Mouse (Mus musculus) lung, postnatal 0 days (tissue): Measurements from ENCODE around the gene Atp1a1.

Experiments used
- CTCF ChIP-seq: IDR thresholded peaks from 2 replicates; pipeline ENCODE4 v1.5.1; 2016; ENCODE audit warnings: antibody characterized with exemption, mild to moderate bottlenecking
- EP300 ChIP-seq: IDR thresholded peaks from 2 replicates; pipeline ENCODE4 v1.6.1; 2016; ENCODE audit warnings: antibody characterized with exemption, mild to moderate bottlenecking, control low read depth

DNA sequence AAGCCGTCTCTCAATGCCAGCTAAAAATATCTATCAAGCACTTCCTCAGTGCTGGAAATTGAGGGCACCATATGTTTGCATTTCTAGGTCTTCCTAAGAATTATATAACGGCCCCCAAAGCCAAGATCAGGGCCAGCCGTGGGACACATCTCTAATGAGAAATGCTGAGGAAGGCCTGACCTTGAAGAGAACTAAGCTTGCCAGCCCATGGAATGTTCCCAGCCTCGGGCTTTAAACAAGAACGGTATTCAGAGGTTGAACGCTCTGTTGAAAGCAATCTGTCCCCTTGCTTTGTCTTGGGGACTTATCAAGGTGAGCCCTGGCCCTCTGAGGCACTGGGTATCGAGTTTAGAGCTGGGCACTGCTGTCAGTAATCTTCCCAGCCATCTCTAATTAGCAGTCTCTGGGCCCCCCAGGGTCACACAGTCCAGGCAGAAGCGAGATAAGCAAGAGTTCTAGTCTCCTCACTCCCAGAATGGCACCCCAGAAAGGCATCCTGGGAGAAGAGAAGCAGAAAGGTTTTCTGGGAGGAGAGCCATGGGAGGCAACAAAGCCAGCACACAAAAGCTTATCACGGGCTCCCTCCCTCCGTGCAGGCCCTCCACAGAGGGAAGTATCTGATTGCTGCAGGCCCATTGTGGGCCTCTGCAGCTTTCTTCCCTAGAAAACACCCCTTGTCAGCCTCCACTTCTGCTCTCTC lies 41.8 kb downstream of the Atp1a1 start:
- no peak for TF ChIP-seq CTCF
- no peak for TF ChIP-seq EP300
